Mouse (Mus musculus): ENCODE results near the gene Myt1l.

DNA sequence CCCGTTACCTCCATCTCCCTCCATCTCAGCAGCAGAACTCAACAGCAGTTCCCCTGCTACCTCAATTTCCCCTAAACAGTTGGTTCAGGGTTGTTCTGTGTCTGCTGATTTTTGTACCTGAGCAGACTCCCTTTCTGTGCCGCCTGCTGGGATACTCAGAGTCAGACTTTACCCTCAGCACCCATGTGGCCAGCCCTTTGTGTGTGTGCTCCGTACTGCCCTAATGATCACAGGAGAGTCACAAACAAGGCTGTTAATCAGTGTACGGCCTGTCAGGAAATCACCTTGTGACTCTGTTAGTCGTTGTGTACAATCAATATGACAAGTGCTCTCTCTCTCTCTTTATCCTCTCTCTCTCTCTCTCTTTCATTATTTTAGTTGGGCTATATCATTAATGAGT lies 430.5 kb downstream of the Myt1l start:
- TF ChIP-seq CTCF (conservative IDR thresholded peaks at IDR 0.05; ENCODE audit: insufficient read depth, insufficient read length, low read depth, low read length) (no peak), POLR2A (IDR thresholded peaks at IDR 0.05; ENCODE audit: low read depth, low read length) (no peak)

Measured in kidney, adult 2 months (tissue).